Mouse (Mus musculus) adrenal gland, adult 8-10 months (tissue): ENCODE measurements at regions not wholly inside any gene's neighbourhood (a gene's known extent, or its start where the extent isn't known, plus 50 kb on each side); places are given as distances from the start of the nearest gene placed in this dataset.
"Not testable (repeated sequence)": the region's sequence is repeated elsewhere in the genome, so short reads cannot be mapped to it uniquely, and the experiment has no call there.

ENCODE experiments used
- DNase-seq: peaks from one replicate; pipeline ENCODE4 v3.0.0; 2022

DNA sequence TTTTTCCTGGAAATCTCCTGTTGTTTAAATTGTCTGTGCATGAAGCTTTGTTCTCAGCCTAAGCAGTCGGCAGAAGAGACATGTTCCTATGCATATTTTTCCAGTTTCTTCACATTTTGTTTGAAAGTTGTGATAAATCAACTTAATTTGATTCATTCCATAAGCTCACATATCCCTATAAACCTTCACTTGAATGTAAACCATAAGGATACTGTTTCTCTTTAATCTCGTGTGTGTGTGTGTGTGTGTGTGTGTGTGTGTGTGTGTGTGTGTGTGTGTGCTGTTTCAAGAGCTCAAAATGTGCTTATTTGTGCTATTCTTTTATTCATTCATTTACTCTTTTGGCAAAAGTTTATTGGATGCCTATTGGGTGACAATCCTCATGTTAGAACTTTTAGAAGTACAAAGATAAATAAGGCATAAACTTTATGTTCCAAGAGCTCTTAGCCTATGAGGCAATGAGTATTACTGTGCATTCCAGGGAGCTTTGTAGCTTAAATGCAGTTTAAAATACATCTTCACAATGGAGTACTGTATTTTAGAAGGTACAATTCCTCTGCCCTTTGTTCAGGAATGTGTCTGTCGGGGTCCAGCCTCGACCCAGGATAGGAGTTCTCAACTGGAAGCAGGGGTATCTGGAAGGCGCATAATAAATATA, 229.4 kb upstream of the Dcbld2 start:
- no peak for DNase-seq

DNA sequence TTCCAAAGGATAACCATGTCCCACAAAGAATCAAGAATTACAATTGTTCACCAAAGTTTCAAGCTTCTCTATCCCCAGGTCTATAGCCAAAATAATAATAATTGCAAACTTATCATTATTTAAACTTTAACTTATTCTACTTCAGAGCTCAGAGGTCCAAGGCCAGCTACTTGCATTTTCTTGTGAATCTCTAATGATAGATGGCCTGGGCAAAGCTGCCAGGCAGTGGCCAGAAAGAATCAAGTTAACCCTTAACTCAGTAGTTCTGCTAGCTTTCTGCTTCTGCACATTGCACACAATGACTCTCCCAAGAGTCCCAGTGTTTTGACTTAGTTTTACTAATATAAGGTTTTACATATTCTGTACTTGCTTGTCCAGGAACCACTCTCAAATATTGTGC, 228.3 kb upstream of the Dcbld2 start:
- not testable (repeated sequence) for DNase-seq

DNA sequence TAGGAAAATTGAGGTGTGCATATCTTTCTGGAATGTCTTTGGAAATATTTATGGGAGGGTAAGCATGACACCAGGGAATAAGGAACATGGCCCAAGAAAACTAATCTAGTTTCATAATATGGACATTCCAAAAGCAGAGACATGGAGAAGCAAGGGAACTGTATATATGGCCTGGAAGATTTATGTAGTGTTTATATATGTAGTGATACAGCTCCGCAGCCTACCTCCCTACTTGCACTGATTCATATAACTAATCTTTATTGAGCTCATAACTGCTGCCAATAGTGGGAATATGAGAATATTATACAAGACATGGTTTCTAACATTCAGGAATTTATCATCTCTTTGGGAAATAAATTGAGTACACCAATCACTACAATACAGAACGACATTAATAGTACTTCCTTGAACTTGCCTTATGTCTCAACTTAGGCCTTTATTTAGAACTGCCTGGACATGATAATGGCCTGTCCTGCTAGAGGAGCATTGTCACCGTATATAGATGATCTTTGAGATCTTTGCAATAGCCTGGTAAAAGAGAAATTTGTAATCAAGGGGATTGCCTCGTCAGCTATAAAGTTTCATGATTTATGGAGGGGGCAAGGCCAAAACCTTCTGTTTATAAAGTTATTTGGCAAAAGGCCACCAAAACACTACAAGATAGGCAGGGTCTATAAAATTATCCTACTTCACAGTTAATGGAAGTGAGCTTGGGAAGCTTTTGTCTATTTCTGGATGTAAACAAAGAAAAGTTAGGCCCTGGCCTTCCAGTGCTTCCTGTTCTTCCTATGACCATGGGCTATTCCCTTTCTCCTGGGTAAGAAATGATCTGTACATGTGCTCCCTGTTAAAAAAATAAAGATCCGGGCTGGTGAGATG, 213.4 kb upstream of the Dcbld2 start:
- DNase-seq = no peak

DNA sequence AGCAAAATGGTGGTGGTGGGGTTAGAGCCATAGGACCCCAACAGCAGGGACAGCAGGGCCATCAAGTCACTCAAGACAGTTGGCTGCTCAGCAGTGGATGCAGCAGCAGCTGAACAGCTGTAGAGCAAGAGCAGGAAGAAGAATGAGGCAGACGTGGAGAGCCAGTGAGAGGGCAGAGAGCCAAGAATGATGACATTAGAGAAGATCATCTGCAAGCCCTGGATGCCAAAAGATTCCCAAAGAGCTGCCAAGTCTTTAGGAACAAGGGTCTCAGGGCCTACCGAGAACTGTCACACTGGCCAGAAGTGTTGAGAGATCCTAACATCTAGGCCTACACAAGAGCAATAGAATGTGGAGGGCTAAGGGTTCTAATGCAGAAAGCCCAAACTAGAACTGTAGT, 196.4 kb upstream of the Dcbld2 start:
- DNase-seq = no peak

DNA sequence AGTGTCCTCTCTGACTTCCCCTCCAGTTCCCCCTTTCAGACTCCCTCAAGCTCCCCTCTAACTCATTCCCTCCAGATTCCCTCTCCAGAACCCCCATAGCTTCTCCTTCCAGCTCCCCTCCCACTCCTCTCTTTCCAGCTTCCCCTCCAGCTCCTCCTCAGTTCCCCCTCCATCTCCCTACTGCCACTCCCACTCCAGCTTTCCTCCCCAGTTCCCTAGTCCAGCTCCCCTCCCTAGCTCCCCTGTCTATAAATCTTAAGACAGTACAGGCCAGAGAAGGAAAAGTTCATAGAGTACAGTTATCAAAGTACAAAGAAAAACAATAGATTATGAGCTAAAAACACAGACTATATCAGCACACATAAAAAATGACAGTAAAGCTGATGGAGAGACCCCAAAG, 173.6 kb upstream of the Dcbld2 start:
- DNase-seq = no peak

DNA sequence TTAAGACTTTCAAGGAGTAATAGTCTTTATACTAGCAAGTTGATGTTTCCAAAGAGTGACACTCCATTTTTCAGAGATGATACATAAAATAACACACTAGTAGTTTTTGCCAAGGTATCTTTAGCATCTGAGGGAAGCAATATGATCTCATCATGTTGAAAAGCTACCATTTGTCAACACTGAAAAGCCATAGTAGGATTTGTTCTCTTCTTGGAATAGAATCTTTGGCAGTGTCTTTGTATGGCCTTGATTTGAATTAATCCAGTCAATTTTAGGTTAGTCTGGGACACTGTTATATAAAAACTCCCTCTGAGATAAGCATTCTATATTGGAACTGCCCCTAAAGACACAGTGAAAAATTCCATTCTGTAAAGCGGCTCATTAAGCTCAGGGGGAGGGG, 171.4 kb upstream of the Dcbld2 start:
- DNase-seq = no peak

DNA sequence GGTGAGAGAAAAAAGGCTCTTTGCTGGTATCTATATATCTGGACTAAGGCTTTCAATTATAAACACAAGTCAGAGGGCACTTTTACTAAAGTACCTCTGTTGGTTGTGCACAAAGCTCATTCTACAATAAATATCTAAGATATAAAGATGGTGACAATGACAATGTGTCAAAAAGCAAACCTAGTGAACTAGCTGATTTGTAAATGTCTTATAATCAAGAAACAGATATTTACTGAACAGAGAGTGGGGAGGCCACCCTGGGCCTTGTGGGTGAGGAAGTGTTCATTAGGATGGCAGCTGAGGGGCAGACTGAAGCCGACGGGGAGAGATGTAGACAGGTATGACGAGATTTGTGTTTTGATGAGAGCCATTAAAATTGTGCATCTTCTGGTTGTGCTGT, 132.0 kb upstream of the Dcbld2 start:
- no peak for DNase-seq

DNA sequence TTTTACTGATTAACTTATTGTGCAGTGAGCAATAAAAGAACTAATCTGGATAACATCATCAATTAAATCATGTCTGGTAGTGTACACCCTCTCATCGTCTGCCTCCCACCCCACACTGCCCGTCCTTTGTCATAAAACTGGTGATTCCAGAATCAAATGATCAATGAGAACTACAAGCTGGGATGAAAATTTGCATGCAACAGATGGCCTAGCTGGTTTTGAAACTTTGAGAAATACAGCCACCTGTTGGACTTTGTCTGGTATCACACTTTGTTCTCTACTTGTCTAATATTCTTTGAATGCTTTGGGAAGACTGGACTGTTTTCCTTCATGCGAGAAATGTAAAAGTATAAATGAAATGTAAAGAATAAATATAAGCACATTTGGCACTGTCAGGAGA, 126.8 kb upstream of the Dcbld2 start:
- no peak for DNase-seq

DNA sequence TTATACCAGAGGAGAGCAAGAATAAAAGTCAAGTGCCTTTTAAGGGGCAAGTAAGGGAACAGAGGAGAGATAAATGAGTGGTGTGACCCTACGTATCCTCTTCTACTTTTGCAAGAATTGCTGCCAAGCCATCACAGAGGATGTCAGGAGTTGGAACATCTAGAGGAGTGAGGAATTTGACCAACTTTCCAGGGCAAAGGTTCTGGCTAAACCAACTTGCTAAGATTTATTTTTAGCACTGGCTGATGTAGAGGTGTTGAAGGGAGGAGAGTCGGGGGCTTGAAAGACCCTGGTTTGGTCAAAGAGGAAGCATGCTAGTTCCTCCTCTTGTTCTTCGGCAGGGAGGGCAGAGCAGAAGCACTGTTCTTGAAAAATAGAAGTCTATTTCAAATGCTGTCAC, 113.8 kb upstream of the Dcbld2 start:
- no peak for DNase-seq

DNA sequence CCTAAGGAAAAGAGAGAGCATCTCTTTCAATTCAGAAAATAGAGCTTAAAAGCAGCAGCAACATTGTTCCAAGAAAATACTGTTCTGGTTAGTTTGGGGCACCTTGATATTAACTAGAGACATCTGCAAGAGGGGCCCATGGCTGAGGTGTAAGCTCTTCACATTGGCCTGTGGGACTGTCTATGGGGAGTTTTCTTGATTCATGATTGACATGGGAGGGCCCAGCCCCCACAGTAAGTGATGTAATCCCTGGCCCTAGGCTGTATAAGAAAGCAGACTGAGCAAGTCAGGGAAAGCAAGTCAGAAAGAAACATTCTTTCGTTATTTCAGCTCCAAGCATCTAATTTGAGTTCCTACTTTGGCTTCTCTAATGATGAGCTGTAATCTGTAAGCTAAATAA, 113.1 kb upstream of the Dcbld2 start:
- DNase-seq = no peak

DNA sequence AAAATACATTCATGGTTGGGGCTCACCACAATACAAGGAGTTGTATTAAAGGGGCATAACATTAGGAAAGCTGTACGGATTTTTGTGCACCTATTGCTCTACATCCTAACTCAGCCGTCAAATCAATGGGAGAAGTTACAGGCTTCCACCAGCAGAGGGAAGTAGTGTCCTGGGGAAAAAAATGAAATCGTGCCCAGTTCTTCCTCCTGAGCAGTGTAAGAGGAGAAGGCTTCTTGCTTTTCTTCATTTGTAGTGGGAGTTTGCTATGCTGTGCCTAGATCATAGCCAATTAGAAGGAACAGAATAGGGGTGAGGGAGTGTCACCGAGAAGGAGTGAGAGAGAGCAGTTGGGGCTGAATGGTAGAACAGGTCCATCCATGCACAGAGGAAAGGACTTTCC, 108.7 kb upstream of the Dcbld2 start:
- peak; percentile 9 for DNase-seq

DNA sequence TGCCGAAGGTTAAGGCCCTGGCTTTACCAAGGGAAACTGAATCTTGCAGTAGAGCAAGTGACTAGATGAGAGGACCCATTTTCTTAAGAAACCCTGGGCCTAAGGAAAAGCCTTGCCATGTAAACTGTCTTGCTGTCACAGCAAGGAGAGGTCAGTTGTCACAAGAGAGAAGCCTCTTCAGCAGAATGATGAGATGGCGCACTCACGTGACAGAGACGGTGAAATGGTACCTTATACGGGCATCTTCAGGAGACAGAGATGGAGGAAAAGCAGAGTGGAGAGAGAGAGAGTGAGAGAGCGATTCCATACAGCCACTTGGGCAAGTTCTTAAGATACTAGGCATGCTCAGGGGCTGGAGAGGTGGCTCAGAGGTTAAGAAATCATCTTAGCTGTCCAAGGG, 108.1 kb upstream of the Dcbld2 start:
- no peak for DNase-seq

DNA sequence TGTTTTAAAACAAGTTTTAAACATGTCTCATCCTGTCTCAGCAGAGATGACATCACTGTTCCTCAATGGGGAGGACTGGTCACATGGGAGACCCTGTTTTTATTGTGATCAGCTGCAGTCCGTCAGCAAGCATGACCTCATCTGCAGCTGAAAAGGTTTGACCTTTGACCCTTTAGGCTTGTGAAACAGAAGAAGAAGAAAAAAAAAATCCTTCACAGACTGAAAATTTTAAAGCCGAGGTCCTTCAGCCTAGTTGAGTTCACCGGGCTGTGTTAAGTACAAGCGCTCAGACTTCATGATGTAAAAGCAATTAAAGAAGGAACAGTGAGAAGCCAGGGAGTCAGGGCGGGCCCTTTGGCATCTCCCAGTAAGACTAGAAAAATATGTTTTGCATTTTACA, 104.7 kb upstream of the Dcbld2 start:
- DNase-seq = no peak

DNA sequence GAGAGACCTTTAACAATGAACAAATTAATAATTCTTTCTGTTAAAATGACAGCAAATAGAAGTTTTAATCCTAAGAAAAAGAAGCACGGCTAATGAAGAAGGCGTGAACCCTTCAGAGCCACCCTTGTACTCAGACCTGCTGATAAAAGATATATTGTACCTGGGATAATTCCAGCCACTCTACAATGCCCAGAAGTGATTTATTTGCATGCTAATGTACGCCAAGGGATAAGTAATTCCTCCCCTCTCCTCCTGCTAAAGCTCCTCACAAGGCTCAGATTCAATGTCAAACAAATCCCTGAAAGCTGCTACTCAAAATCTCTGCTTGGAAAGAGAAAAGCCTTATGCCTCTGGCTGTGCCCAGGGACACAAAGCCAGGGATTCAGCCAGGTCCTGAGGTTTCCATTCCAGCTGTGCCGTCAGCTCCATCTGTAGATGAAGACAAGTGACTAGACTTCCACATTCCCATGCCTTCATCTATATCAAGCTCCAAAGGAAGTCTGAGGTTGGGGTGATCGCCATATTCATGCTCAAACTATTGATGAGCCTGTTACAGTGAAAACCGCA, 91.3 kb upstream of the Dcbld2 start:
- no peak for DNase-seq

DNA sequence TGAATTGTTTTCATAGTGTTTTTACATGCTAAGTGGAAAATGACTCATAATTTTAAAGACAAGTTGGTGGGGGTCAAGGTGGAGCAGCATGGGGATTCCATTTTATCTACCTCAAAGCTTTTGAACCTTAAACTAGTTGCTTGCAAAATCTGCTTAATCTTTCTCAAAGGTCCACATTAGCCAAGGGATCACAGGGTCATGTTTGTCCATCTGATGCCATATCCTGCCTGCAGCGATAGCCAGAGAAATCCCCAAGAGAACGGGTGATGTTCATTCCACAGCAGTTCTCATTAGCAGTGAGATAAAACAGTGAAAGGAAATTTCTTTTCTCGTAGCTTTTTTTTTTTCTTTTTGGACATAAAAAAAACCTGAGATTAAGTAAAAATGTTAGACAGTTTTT, 77.2 kb upstream of the Dcbld2 start:
- DNase-seq = no peak

DNA sequence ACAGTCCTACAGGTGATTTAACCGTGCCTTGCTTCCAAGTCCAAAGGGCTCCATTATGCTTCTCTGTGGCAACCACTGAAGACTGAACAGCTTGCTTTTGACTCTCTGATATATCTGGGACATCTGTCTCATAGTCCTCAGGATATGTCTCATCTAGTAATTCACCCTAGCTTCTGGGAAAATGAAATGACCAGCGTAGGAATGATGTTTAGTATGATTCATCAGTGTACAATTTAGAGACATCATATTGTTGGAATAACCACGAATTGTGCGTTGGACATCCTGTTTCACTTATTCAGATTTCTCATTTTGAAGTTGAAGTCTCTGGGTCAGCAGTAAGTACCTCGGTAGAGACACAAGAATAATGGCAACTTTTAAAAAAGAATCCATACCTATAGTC, 64.3 kb upstream of the Dcbld2 start:
- no peak for DNase-seq

DNA sequence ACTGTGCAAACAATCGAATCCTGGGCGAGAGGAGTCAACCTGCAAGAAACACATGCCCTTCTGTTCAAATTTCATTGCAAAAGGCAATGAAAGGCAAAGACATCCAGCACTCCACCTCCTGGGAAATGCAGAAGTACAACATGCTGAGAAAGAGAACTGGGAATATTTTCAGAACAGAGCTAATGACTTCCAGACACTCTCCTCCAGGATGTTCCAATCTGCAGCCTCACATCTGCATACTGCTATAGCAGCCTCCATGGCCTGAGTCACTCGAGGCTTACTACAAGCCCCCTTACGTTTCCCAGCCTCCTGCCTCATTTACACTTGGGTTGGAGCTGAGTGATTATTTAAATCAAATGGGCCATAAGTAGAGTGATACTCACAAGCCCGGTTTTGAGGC, 58.9 kb upstream of the Dcbld2 start:
- no peak for DNase-seq

DNA sequence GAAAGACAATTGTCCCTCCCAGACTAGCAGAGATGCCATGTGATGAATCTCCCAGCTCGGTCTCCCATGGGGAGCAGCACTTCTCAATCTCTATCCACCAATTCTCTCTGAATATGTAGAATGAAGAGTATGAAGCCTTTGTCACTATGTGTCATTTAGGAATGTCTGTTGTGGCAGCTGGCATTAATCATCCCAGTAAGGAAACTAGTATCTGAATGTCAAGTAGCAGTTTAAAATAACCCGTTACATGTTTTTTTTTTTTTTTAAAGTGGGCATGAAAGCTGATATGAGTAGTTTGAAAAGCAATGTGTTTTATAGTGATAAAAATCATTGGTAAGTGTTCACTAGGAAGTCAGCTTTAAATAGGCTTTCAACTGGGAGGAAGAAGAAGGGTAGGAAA, 58.4 kb upstream of the Dcbld2 start:
- no peak for DNase-seq

DNA sequence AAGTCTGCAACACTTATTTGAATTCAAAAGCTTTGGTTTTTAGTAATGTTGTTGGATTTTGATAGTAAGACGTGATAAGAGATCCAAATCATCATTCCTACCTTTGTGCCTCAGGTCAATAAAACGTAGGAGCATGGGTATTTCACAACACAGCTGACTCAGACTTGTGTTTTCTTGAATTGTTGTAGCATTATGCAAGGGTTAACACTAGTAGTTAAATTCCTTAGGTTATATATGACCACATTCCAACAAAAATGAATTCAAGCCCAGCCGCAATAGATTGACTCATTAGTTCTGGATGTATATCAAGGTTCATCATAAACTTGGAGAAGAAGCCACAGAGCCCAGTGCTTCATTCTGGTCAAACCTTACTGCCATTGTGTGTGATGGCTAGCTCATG, 56.1 kb upstream of the Dcbld2 start:
- no peak for DNase-seq

DNA sequence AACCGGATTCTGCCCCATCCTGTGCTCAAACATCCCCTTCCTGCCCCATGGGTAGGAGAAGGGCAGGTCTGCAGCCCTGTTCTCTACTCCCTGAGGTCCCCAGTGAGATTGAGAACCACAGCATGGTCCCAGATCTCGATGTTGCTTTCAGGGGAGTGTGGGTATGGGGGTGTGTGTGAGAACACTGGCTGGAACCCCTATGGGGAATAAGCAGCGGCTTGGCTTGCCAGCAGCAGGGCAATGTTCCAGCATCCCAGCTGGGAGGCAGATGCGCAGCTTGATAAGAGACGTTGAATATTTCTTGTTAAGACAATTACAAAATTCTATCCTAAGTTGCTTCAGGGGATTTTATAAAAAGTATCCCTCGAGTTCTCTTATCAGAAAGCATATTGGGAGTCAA, 53.7 kb upstream of the Dcbld2 start:
- no peak for DNase-seq
